Mouse (Mus musculus): ENCODE data around the gene Cnfn. TPM values are rescaled to one million over a fixed set of nuclear protein-coding genes. Genes with fewer than 3 reads are reported as not detected.
A peak's percentile ranks its signal among the peaks of the same experiment; 100 is the strongest.

Gene Cnfn
- polyA plus RNA-seq, 1 experiment from 2014 or later: not detected

DNA sequence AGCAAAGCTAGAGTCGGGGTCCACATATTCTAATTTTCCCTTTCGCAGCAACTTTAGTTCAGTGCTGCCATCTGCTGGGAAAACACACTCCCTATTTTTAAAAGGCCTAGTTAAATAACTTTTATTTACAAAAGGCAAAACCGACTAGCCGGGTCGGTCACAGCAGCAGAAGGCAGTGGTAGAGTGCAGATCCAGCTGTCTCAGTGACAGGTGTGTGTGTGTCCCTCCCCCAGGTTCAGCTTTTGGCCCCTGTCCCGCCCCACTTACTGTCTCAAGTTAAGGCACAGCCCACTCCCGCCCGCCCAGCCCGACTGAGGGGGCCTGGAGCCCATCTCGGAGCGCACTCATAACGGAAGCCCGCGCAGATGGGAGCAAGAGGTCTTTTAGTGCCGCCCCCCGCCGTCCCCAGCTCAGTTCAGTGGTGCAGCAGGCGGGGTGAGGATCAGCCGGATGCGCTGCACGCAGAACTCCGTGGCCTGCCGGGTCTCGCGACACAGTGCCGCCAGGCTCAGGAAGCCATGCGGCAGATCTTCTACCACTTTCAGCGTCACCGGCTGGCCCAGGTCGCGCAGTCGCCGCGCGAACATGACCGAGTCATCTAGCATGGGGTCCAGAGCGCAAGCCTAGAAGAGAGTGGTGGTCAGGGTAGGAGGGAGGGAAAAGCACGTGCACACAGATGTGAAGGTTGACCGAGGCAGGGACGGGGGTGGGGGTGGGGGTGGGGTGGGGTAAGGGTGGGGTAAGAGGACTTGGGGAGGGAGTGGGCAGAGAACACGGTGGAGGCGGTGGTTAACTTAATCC, 10.2 kb upstream of the Cnfn start:
- peak overlapping the region; percentile 59 for H3K9ac ChIP-seq (ENCODE audit: low read depth, low read length)
- peaks cover 3% of the 10 kb centered on the region; the same call in 1 of the 2 replicates for H3K4me1 ChIP-seq (ENCODE audit: control insufficient read depth, insufficient read depth, low read length)
- ATAC-seq (ENCODE audit: low FRiP score, low TSS enrichment): peak; percentile 82
- no peaks in the 10 kb centered on the region; the same call in 1 of the 2 replicates for H3K27me3 ChIP-seq (ENCODE audit: control insufficient read depth, insufficient read depth, low read length)
- H3K27ac ChIP-seq (ENCODE audit: low read depth, low read length): 0 out of 2 replicates have a peak overlapping the region, but pooled peaks have one; percentile 11
- no peaks in the 10 kb centered on the region for H3K9me3 ChIP-seq (ENCODE audit: control insufficient read depth, low read length)
- H3K4me3 ChIP-seq (ENCODE audit: low read length): peak overlapping the region; percentile 38
- H3K4me2 ChIP-seq (replicated peaks; ENCODE audit: low read depth, low read length): peak overlapping the region; percentile 81
- peaks cover 23% of the 10 kb centered on the region for H3K36me3 ChIP-seq (ENCODE audit: control insufficient read depth, insufficient read depth, low read length)
- 2% methylated on average over 36 of the region's 42 CpGs for WGBS

DNA sequence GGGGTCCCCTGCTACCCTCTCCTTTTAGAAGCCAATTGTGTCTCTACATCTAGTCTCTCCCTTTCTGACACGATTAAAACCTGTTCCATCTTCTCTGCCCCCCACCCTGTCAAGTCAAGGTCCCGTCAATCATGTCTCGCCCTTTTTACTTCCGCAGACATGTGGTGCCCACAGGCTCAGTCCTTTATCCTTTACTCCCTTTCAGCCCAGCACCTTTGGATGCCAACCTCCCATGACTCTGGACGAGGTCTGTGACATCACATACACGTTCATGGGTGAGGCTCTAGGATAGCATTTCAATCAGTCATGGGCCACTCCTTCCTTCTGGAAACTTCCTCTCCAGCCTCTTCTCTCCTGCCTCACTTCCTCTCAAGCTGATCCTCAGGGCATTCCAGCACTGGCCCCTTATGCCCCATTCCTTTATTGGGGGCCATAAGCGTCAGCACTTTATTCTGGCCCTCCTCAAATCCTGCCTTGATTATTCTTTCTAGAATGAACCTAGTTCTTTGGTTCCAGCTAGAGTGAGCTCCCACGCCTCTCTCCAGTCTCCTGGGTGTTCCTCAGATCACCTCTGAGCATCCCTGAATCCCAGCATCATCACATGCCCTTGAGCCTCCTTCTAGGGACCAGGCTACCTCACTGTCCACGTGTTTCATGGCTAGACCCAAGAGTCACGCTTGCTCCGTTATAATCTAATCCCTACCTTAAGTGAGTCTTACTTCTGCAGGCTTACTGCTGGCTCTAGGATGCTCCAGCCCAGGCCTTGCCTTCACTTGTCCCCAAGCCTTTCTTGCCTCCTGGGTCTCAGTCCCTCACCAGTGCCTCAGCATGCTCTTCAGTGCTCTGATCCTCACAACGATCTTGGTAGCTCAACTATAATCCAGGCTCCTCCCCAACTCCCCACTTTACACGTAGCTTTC, 8.9 kb upstream of the Cnfn start:
- Histone ChIP-seq H3K4me2 (replicated peaks; ENCODE audit: low read depth, low read length) (no peak overlapping the region), H3K36me3 (ENCODE audit: control insufficient read depth, insufficient read depth, low read length) (peaks cover 11% of the 10 kb centered on the region), H3K9me3 (ENCODE audit: control insufficient read depth, low read length) (no peaks in the 10 kb centered on the region), H3K27ac (ENCODE audit: low read depth, low read length) (no peak overlapping the region), H3K27me3 (ENCODE audit: control insufficient read depth, insufficient read depth, low read length) (no peaks in the 10 kb centered on the region; the same call in 1 of the 2 replicates), H3K9ac (ENCODE audit: low read depth, low read length) (no peak overlapping the region), H3K4me3 (ENCODE audit: low read length) (no peak overlapping the region), H3K4me1 (ENCODE audit: control insufficient read depth, insufficient read depth, low read length) (peaks cover 3% of the 10 kb centered on the region; the same call in 1 of the 2 replicates)
- 86% methylated on average over 13 of the region's 13 CpGs for WGBS
- no peak for ATAC-seq (ENCODE audit: low FRiP score, low TSS enrichment)

DNA sequence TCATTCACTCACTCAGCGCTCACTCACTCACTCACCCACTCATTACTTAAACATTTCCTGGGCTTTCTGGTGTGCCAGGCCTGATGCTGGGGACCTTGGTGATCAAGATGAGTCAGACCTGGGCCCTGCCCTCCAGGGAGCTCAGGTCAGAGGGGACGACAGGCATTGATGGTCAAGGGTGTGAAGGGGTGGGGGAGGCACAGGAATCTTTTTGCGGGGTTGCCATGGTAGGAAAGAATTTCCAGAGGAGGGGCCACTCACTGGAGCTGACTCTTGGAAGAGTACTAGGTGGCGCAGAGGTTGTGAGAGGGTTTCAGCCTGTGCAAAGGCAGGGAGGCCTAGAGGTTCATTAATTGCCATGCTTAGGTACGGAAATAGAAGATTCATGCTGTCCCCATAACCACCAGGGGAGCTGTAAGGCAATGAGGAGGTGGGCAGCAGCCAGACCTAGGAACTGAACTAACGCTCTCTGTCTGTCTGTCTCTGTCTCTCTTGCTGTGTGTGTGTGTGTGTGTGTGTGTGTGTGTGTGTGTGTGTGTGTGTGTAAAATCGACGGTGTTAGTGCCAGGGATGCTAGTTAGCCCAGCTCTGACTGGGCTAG, 7.7 kb upstream of the Cnfn start:
- WGBS: 38% methylated on average over 8 of the region's 8 CpGs
- Histone ChIP-seq H3K9me3 (ENCODE audit: control insufficient read depth, low read length) (no peaks in the 10 kb centered on the region), H3K4me3 (ENCODE audit: low read length) (peak overlapping the region; percentile 18; the same call in 1 of the 2 replicates), H3K36me3 (ENCODE audit: control insufficient read depth, insufficient read depth, low read length) (peaks cover 2% of the 10 kb centered on the region; the same call in 1 of the 2 replicates), H3K4me2 (replicated peaks; ENCODE audit: low read depth, low read length) (peak overlapping the region; percentile 42), H3K27me3 (ENCODE audit: control insufficient read depth, insufficient read depth, low read length) (no peaks in the 10 kb centered on the region; the same call in 1 of the 2 replicates), H3K27ac (ENCODE audit: low read depth, low read length) (no peak overlapping the region), H3K9ac (ENCODE audit: low read depth, low read length) (no peak overlapping the region), H3K4me1 (ENCODE audit: control insufficient read depth, insufficient read depth, low read length) (peaks cover 3% of the 10 kb centered on the region; the same call in 1 of the 2 replicates)
- no peak for ATAC-seq (ENCODE audit: low FRiP score, low TSS enrichment)

DNA sequence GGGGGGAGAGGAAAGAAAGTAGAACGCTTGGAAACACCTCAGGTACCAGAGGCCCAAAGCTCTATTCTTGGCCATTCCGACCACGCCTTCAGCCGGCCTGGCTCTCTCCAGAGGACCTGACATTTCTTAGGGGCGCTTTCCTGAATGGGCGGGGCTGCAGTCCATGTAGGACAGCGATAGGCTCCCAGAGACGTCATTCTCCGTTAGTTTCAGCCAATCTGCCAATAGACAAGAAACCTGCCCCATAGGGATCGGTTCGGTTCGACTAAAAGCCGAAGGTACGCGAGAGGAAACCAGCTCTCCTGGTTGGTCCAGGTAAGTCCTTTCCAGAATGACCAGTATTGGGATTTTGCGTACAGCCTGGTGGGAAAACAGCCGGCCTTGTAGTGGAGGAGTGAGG, 7.0 kb upstream of the Cnfn start:
- Histone ChIP-seq H3K9me3 (ENCODE audit: control insufficient read depth, low read length) (no peaks in the 10 kb centered on the region), H3K27ac (ENCODE audit: low read depth, low read length) (no peak overlapping the region), H3K4me1 (ENCODE audit: control insufficient read depth, insufficient read depth, low read length) (peaks cover 3% of the 10 kb centered on the region; the same call in 1 of the 2 replicates), H3K9ac (ENCODE audit: low read depth, low read length) (no peak overlapping the region), H3K4me3 (ENCODE audit: low read length) (peak overlapping the region; percentile 18; the same call in 1 of the 2 replicates), H3K4me2 (replicated peaks; ENCODE audit: low read depth, low read length) (peak overlapping the region; percentile 42), H3K36me3 (ENCODE audit: control insufficient read depth, insufficient read depth, low read length) (no peaks in the 10 kb centered on the region), H3K27me3 (ENCODE audit: control insufficient read depth, insufficient read depth, low read length) (no peaks in the 10 kb centered on the region; the same call in 1 of the 2 replicates)
- ATAC-seq (ENCODE audit: low FRiP score, low TSS enrichment): peak; percentile 50; the same call in 1 of the 2 replicates
- WGBS: 4% methylated on average over 17 of the region's 17 CpGs

DNA sequence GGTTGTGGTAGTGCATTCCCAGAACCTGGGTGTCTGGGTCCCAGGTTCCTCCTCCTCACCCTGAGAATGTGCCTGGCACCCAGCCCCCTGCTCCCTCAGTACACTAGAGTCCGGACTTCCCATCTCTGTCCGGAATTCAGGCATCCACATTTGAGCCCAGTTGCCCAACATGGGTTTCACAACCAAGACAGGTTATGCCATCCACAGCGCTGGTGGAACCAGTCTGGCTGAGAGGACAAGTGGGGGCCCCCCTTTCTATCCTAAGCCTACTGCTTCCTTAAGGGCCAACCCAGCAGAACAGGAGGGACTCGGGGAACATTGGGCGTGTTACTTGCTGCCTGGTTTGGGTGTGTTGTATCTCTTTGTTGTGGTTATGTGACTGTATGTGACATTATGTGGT, 2.9 kb upstream of the Cnfn start:
- Histone ChIP-seq H3K4me3 (ENCODE audit: low read length) (no peak overlapping the region), H3K4me1 (ENCODE audit: control insufficient read depth, insufficient read depth, low read length) (no peaks in the 10 kb centered on the region), H3K27ac (ENCODE audit: low read depth, low read length) (no peak overlapping the region), H3K9ac (ENCODE audit: low read depth, low read length) (no peak overlapping the region), H3K36me3 (ENCODE audit: control insufficient read depth, insufficient read depth, low read length) (no peaks in the 10 kb centered on the region), H3K9me3 (ENCODE audit: control insufficient read depth, low read length) (no peaks in the 10 kb centered on the region), H3K27me3 (ENCODE audit: control insufficient read depth, insufficient read depth, low read length) (peaks cover 22% of the 10 kb centered on the region), H3K4me2 (replicated peaks; ENCODE audit: low read depth, low read length) (no peak overlapping the region)
- ATAC-seq (ENCODE audit: low FRiP score, low TSS enrichment): no peak
- WGBS: 92% methylated on average over 5 of the region's 5 CpGs

DNA sequence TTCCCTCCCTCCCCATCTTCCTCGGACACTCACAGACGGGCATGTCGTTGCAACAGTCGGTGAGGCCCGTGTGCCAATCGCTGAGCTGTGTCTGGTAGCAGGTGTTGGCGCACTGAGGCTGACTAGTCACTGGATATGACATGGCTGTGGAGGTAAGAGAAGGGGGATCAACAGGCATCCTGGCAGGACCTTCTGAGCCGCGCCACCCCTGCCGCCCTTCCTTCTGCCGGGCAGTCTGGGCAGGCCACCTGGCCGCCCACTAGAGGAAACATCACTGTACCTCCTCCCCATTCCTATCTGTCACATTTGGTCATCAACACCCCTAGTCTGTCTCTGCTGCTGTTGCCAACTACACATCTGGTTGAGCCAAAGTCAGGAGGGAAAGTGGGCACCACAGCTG, 1.2 kb downstream of the Cnfn start:
- no peak overlapping the region for H3K27ac ChIP-seq (ENCODE audit: low read depth, low read length)
- H3K27me3 ChIP-seq (ENCODE audit: control insufficient read depth, insufficient read depth, low read length): peaks cover 32% of the 10 kb centered on the region
- no peaks in the 10 kb centered on the region for H3K4me1 ChIP-seq (ENCODE audit: control insufficient read depth, insufficient read depth, low read length)
- WGBS: 23% methylated on average over 12 of the region's 12 CpGs
- no peaks in the 10 kb centered on the region for H3K9me3 ChIP-seq (ENCODE audit: control insufficient read depth, low read length)
- H3K4me2 ChIP-seq (replicated peaks; ENCODE audit: low read depth, low read length): no peak overlapping the region; the same call in 1 of the 2 replicates
- no peak overlapping the region for H3K4me3 ChIP-seq (ENCODE audit: low read length)
- H3K9ac ChIP-seq (ENCODE audit: low read depth, low read length): no peak overlapping the region
- peaks cover 10% of the 10 kb centered on the region; the same call in 1 of the 2 replicates for H3K36me3 ChIP-seq (ENCODE audit: control insufficient read depth, insufficient read depth, low read length)
- no peak for ATAC-seq (ENCODE audit: low FRiP score, low TSS enrichment)

DNA sequence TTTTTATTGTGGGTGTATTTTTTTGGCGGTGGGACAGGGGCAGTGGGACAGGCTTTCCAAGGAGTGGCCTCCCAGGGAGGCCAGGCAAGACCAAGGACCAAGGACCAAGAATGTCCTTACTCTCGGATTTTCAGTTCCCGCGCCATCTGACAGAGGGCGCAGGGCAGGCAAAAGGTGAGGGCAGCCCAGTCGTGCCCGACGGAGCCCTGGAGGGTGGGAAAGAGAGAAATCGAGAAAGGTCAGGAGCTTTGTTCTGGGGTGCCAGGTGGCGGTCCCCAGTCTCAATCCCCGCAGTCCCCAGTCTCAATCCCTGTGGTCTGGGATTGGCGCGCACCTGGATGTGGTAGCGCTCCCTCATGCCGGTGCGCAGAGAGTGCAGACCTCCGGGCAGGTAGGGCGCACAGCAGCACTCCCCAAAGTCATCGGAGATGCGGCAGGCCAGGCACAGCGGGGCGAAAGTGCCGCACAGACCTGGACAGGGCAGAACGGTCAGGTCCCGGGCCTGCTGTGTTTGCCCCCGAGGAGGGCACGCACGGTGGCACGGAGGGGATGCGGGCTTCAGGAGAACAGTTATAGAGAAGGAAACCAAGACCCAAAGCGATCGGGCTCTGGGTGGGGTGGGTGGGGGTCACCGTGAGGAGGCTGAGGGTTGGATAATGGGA, 1.8 kb downstream of the Cnfn start:
- Histone ChIP-seq H3K4me1 (ENCODE audit: control insufficient read depth, insufficient read depth, low read length) (no peaks in the 10 kb centered on the region), H3K4me2 (replicated peaks; ENCODE audit: low read depth, low read length) (peak overlapping the region; percentile 32), H3K9ac (ENCODE audit: low read depth, low read length) (no peak overlapping the region), H3K9me3 (ENCODE audit: control insufficient read depth, low read length) (no peaks in the 10 kb centered on the region), H3K27ac (ENCODE audit: low read depth, low read length) (no peak overlapping the region), H3K4me3 (ENCODE audit: low read length) (peak overlapping the region; percentile 17), H3K27me3 (ENCODE audit: control insufficient read depth, insufficient read depth, low read length) (peaks cover 32% of the 10 kb centered on the region), H3K36me3 (ENCODE audit: control insufficient read depth, insufficient read depth, low read length) (peaks cover 16% of the 10 kb centered on the region)
- WGBS: 2% methylated on average over 33 of the region's 33 CpGs
- peak; percentile 26; the same call in 1 of the 2 replicates for ATAC-seq (ENCODE audit: low FRiP score, low TSS enrichment)

DNA sequence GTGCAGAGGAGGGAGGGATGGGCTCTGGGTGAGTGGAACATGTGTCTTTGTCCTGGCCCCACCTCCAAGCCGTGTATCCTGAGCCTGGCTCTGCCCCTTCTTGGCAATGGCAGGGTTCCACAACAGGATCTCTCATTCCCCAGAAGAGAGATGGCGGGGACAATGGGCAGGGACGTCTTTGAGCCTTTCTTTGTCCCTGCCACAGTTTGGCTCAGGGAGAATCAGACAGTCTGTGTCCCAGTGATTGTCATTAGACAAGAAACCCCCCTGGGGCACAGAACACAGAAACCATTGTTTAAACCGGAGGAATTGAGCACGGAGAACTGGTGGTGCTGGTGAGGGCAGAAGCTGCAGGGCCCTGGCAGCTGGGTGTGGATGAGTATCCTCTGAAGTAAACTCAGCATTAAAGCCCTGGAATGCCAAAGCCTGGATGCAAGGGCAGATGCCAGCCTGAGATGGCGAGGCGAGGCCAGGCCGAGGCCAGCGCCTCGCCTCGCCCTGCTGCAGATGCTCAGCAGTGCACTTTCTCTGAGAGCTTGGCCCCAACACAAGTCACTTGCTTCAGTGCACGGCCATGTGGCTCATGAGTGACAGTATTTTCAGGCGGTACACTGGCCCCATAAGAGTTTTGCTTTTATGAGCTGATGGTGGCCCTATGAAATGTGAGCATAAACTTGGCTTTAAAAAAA, 3.4 kb downstream of the Cnfn start:
- Histone ChIP-seq H3K9me3 (ENCODE audit: control insufficient read depth, low read length) (no peaks in the 10 kb centered on the region), H3K9ac (ENCODE audit: low read depth, low read length) (no peak overlapping the region), H3K27ac (ENCODE audit: low read depth, low read length) (no peak overlapping the region), H3K4me3 (ENCODE audit: low read length) (no peak overlapping the region), H3K4me1 (ENCODE audit: control insufficient read depth, insufficient read depth, low read length) (no peaks in the 10 kb centered on the region), H3K4me2 (replicated peaks; ENCODE audit: low read depth, low read length) (no peak overlapping the region), H3K27me3 (ENCODE audit: control insufficient read depth, insufficient read depth, low read length) (peaks cover 32% of the 10 kb centered on the region), H3K36me3 (ENCODE audit: control insufficient read depth, insufficient read depth, low read length) (peaks cover 25% of the 10 kb centered on the region)
- ATAC-seq (ENCODE audit: low FRiP score, low TSS enrichment): no peak
- WGBS: 49% methylated on average over 13 of the region's 13 CpGs

Measured in kidney, embryonic 14.5 days (tissue).